Mouse (Mus musculus) forebrain, embryonic 15.5 days (tissue): Measurements from ENCODE around the gene C1qtnf5. TPM values are rescaled to one million over a fixed set of nuclear protein-coding genes. Genes with fewer than 3 reads are reported as not detected.

ENCODE experiments used
- ATAC-seq: fragments of 200-750 bp; cut with Nextera tagmentation; replicated peaks from 2 replicates; pipeline ENCODE4 v1.8.0; 2017; ENCODE audit warnings: mild to moderate bottlenecking, moderate TSS enrichment, moderate library complexity
- H3K27ac ChIP-seq: fragments of 300-500 bp; sonication (generic); replicated peaks from 2 replicates; pipeline ENCODE4 v1.5.1; 2015; ENCODE audit warnings: mild to moderate bottlenecking, inconsistent platforms
- H3K27me3 ChIP-seq: fragments of 300-500 bp; sonication (generic); 2 replicates; pipeline ENCODE4 v1.6.1; 2015; ENCODE audit warnings: inconsistent platforms
- H3K36me3 ChIP-seq: fragments of 300-500 bp; sonication (generic); 2 replicates; pipeline ENCODE4 v1.6.1; 2015; ENCODE audit warnings: mild to moderate bottlenecking, inconsistent platforms
- H3K4me1 ChIP-seq: fragments of 300-500 bp; sonication (generic); 2 replicates; pipeline ENCODE4 v1.6.1; 2015; ENCODE audit warnings: inconsistent platforms
- H3K4me2 ChIP-seq: fragments of 300-500 bp; sonication (generic); replicated peaks from 2 replicates; pipeline ENCODE4 v1.6.1; 2015; ENCODE audit warnings: mild to moderate bottlenecking, inconsistent platforms
- H3K4me3 ChIP-seq: fragments of 300-500 bp; sonication (generic); 2 replicates; pipeline ENCODE4 v1.5.1; 2015; ENCODE audit warnings: mild to moderate bottlenecking, inconsistent platforms
- H3K9ac ChIP-seq: fragments of 300-500 bp; sonication (generic); replicated peaks from 2 replicates; pipeline ENCODE4 v1.6.1; 2015; ENCODE audit warnings: mild to moderate bottlenecking, inconsistent platforms
- H3K9me3 ChIP-seq: fragments of 300-500 bp; sonication (generic); 2 replicates; pipeline ENCODE4 v1.6.1; 2016; ENCODE audit warnings: inconsistent platforms
- WGBS: fragments of 180-500 bp; shearing (Covaris S2); methylation state at CpG from one replicate; pipeline ENCODE4 v1.1.7; 2015; ENCODE audit warnings: mixed read lengths; 5-methylcytosine and 5-hydroxymethylcytosine counted together
- polyA plus RNA-seq: library from polyadenylated mRNA; unstranded; fragments of >200 nt; fragmentation: Nextera tagmentation; extraction: Ambion mirVana; gene quantifications from 2 replicates; pipeline ENCODE4 v1.2.1, GENCODE M21; 2015

The C1qtnf5 gene
- polyA plus RNA-seq, 1 experiment from 2014 or later: 3.6 TPM

DNA sequence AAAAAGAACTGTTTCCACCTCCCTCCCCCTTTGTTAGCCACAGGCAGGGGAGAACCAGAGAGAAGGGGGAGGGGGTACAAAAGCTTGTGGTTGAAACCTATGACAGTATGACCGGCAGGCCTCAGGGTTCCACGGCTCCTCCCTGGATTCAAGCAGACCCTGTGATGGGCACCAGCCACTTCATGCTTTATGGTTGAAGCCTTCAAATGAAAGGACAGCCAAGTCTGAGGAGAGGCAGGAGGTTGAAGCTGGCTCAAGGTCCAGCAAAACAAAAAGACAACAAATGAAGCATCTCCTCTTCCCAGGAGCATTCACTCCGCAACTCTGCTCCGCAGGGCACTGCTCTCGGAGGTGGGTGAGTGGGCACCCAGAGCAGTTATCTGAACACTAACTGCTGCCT, 36.4 kb downstream of the C1qtnf5 start:
- H3K4me1 ChIP-seq: no peaks in the 10 kb centered on the region
- H3K4me3 ChIP-seq: no peak overlapping the region
- WGBS: 68% methylated on average over 5 of the region's 5 CpGs
- no peak overlapping the region for H3K4me2 ChIP-seq
- no peak overlapping the region; the same call in 1 of the 2 replicates for H3K27ac ChIP-seq
- no peaks in the 10 kb centered on the region for H3K27me3 ChIP-seq
- no peak for ATAC-seq
- peaks cover 19% of the 10 kb centered on the region; the same call in 1 of the 2 replicates for H3K36me3 ChIP-seq
- no peak overlapping the region for H3K9ac ChIP-seq
- H3K9me3 ChIP-seq: no peaks in the 10 kb centered on the region

DNA sequence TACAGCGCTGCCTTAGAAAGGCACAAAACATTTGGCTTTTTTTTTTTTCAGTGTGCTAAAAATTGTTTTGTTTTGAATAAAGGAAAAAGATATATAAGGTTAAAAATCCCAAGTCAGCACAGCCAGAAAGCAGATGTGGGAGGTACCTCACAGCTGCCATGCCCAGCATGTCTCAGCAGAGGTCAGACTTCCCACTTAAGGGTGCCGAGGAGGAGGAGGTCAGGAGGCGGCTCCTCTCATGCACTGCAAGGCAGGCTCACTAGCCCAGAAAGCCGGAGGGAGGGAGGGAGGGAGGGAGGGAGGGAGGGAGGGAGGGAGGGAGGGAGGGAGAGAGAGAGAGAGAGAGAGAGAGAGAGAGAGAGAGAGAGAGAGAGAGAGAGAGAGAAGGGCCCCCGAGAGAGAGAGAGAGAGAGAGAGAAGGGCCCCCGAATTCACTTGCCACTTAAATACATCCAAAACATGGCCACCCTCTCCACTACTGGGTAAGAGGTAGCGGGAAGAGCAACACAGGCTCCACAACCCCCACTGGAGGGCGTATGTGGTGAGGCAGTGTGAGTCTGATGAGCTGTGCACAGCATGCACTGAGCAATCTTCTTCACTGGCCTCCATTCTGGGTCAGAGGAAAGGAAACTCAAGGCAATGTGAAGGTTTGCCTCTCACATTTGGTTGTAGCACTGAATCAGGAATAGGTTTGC, 37.1 kb downstream of the C1qtnf5 start:
- no peak for ATAC-seq
- peaks cover 23% of the 10 kb centered on the region; the same call in 1 of the 2 replicates for H3K36me3 ChIP-seq

DNA sequence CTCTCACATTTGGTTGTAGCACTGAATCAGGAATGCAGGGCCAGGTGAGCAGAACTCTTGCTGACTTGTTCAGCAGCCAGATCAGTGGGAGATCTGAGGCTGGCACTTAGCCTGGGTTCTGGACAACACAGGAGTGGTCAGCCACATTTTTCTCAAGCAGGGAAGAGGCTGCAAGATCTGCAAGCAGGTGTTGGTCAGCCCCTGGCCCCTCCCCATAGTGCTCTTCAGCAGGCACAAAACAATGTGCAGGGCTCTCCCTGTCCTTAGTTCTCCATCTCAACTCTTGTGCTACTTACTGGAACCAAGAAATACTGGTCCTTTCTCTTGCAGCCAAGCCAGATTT, 37.6 kb downstream of the C1qtnf5 start:
- Histone ChIP-seq H3K27me3 (no peaks in the 10 kb centered on the region), H3K4me3 (no peak overlapping the region), H3K4me1 (no peaks in the 10 kb centered on the region), H3K9ac (no peak overlapping the region), H3K9me3 (no peaks in the 10 kb centered on the region), H3K36me3 (peaks cover 28% of the 10 kb centered on the region), H3K4me2 (no peak overlapping the region), H3K27ac (no peak overlapping the region)
- no peak for ATAC-seq

More for the DNA sequence above, 37.1 kb downstream of the C1qtnf5 start:
- WGBS: 25% methylated on average over 7 of the region's 8 CpGs
- H3K27ac ChIP-seq: no peak overlapping the region
- no peaks in the 10 kb centered on the region for H3K27me3 ChIP-seq
- no peak overlapping the region for H3K4me3 ChIP-seq
- no peaks in the 10 kb centered on the region for H3K4me1 ChIP-seq
- no peak overlapping the region for H3K4me2 ChIP-seq
- H3K9me3 ChIP-seq: no peaks in the 10 kb centered on the region
- no peak overlapping the region for H3K9ac ChIP-seq

DNA sequence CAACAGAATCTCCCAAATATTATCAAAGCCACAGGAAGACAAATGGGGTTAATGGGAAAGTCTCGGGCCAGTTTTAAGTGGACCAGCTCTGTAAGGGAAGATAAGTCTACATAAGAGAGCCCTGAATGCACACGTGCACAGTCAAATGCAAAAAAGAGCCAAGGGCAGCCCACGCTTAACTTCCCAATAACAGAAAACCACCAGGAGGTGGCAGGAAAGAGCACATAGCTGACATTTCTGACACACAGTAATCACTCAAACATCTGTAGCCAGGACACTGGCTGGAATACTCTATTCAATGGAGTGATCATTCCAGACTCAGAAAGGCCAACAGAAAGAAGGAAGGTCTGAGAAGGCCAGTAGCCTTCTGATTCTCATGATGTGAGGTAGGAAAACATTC, 40.2 kb downstream of the C1qtnf5 start:
- H3K27ac ChIP-seq: no peak overlapping the region
- no peaks in the 10 kb centered on the region for H3K27me3 ChIP-seq
- no peaks in the 10 kb centered on the region for H3K4me1 ChIP-seq
- H3K4me3 ChIP-seq: no peak overlapping the region
- H3K36me3 ChIP-seq: peaks cover 44% of the 10 kb centered on the region
- no peak overlapping the region for H3K4me2 ChIP-seq
- H3K9me3 ChIP-seq: no peaks in the 10 kb centered on the region
- H3K9ac ChIP-seq: no peak overlapping the region
- WGBS: 62% methylated on average over 3 of the region's 3 CpGs
- no peak for ATAC-seq

Other genes with a start within 250 kb of the C1qtnf5 start
- gene Thy1, start 63.9 kb upstream of the C1qtnf5 start, polyA plus RNA-seq: 3.2 and 3.7 TPM in 2 replicates
- gene Usp2, start 40.2 kb upstream of the C1qtnf5 start, polyA plus RNA-seq: 9.0 and 10.0 TPM in 2 replicates
- gene Mfrp, start 5.5 kb upstream of the C1qtnf5 start, polyA plus RNA-seq: 0.18 and 0.23 TPM in 2 replicates
- gene Gm49380, start 6.3 kb downstream of the C1qtnf5 start, polyA plus RNA-seq: 0.17 and 0.18 TPM in 2 replicates
- gene Rnf26, start 6.3 kb downstream of the C1qtnf5 start, polyA plus RNA-seq: 39.9 and 40.1 TPM in 2 replicates
- gene Mcam, start 27.2 kb downstream of the C1qtnf5 start, polyA plus RNA-seq: 11.3 and 13.1 TPM in 2 replicates
- gene Cbl, start 126.8 kb downstream of the C1qtnf5 start, polyA plus RNA-seq: 25.7 and 26.4 TPM in 2 replicates
- gene Ccdc153, start 133.4 kb downstream of the C1qtnf5 start, polyA plus RNA-seq: 0.32 TPM in 1 of 2 replicates, not detected in the other
- gene Pdzd3, start 144.2 kb downstream of the C1qtnf5 start, polyA plus RNA-seq: 0.59 and 0.61 TPM in 2 replicates
- 4.5 and 5.2 TPM in 2 replicates for gene Nlrx1, start 161.4 kb downstream of the C1qtnf5 start, polyA plus RNA-seq
- gene Abcg4, start 181.4 kb downstream of the C1qtnf5 start, polyA plus RNA-seq: 14.2 and 15.6 TPM in 2 replicates
- 33.4 and 35.4 TPM in 2 replicates for gene Hinfp, start 198.4 kb downstream of the C1qtnf5 start, polyA plus RNA-seq
- 21.5 and 24.2 TPM in 2 replicates for gene C2cd2l, start 213.0 kb downstream of the C1qtnf5 start, polyA plus RNA-seq
- 32.2 and 32.5 TPM in 2 replicates for gene Dpagt1, start 218.8 kb downstream of the C1qtnf5 start, polyA plus RNA-seq
- gene H2afx, start 227.4 kb downstream of the C1qtnf5 start, polyA plus RNA-seq: 232 and 253 TPM in 2 replicates
- 66.3 and 71.2 TPM in 2 replicates for gene Hmbs, start 237.0 kb downstream of the C1qtnf5 start, polyA plus RNA-seq